Mouse (Mus musculus): Measurements from ENCODE around the gene Olfr159.

DNA sequence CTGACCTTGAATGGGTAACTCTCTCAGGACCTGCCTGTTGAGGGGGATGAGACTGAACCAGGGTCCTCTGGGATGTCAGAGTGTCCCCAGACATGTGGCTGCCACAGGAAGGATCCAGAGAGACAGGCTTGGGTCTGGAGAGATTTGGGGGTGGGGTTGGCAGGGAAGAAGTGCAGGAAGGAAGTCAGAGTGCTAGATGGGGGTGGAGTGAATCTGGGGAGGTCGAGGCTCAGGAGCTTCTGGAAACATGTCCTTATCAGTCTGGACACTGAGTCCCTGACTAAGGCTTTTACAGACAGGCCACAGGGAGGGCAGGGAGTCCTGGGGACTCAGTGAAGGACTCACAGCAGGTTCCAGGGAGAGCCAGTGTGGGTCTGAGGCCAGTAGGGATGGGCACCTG is 38.6 kb downstream of the Olfr159 start:
- TF ChIP-seq POLR2A (IDR thresholded peaks at IDR 0.05; ENCODE audit: insufficient read depth, low read depth, low read length) (no peak), EP300 (IDR thresholded peaks at IDR 0.05; ENCODE audit: insufficient read depth, low read depth, low read length) (no peak), CTCF (IDR thresholded peaks at IDR 0.05) (no peak)
